Mouse (Mus musculus) ovary, postnatal 36 days (tissue): ENCODE measurements at regions not wholly inside any gene's neighbourhood (a gene's known extent, or its start where the extent isn't known, plus 50 kb on each side); places are given as distances from the start of the nearest gene placed in this dataset.

Experiments
- DNase-seq: peaks from one replicate; pipeline ENCODE4 v3.0.0; 2022; ENCODE audit warnings: low spot score, mixed read lengths

- no peak for DNase-seq
Observed at GRCm38 (mm10) chr15:5355332-5355731, 111.3 kb upstream of the Ptger4 start.

- DNase-seq, result no peak
Observed at GRCm38 (mm10) chr15:5354328-5354727, 110.3 kb upstream of the Ptger4 start.

- DNase-seq, result no peak
Observed at GRCm38 (mm10) chr15:5348881-5349280, 104.9 kb upstream of the Ptger4 start.

- no peak for DNase-seq
Observed at GRCm38 (mm10) chr15:5347674-5348073, 103.7 kb upstream of the Ptger4 start.

GRCm38 (mm10) chr15:5346955-5347354 is 103.0 kb upstream of the Ptger4 start:
- DNase-seq, result no peak

- peak; percentile 23 for DNase-seq
Observed at GRCm38 (mm10) chr15:5343794-5344193, 99.8 kb upstream of the Ptger4 start.

GRCm38 (mm10) chr15:5335528-5336268 is 91.7 kb upstream of the Ptger4 start:
- no peak for DNase-seq

- DNase-seq, result no peak
Observed at GRCm38 (mm10) chr15:5326996-5327395, 83.0 kb upstream of the Ptger4 start.

GRCm38 (mm10) chr15:5321691-5322090 is 77.7 kb upstream of the Ptger4 start:
- no peak for DNase-seq

GRCm38 (mm10) chr15:5312231-5312630 is 68.2 kb upstream of the Ptger4 start:
- DNase-seq, result no peak

GRCm38 (mm10) chr15:5310035-5310434 is 66.0 kb upstream of the Ptger4 start:
- no peak for DNase-seq

GRCm38 (mm10) chr15:5302403-5302802 is 58.4 kb upstream of the Ptger4 start:
- no peak for DNase-seq

GRCm38 (mm10) chr15:5299807-5300206 is 55.8 kb upstream of the Ptger4 start:
- no peak for DNase-seq

- no peak for DNase-seq
Observed at GRCm38 (mm10) chr15:5296949-5297348, 53.0 kb upstream of the Ptger4 start.
